Mouse (Mus musculus) A20 (cell line): ENCODE measurements around the gene Zbtb8os.
"Not testable (repeated sequence)": the region's sequence is repeated elsewhere in the genome, so short reads cannot be mapped to it uniquely, and the experiment has no call there.

Source experiments
- DNase-seq: peaks from one replicate; pipeline ENCODE4 v3.0.0-alpha.2; 2011; ENCODE audit warnings: low read depth, low spot score

The Zbtb8os gene

DNA sequence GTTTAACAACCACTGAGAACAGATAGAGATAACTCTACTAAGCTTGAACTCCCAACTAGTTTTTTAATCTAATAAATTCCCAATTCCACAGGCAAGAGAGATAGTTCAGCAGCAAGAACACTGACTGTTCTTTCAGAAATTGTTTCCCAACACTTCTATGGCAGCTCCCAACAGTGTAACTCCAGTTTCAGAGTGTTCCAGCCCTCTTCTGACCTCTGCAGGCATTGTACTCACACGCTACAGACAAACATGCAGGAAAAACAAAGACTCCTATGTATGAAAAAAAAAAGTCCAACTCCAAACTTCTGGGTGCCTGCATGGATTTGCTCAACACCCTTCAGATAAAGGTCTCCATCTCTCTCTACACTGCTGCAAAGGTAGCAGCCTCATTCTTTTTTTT, 2.6 kb upstream of the Zbtb8os start:
- DNase-seq: no peak

DNA sequence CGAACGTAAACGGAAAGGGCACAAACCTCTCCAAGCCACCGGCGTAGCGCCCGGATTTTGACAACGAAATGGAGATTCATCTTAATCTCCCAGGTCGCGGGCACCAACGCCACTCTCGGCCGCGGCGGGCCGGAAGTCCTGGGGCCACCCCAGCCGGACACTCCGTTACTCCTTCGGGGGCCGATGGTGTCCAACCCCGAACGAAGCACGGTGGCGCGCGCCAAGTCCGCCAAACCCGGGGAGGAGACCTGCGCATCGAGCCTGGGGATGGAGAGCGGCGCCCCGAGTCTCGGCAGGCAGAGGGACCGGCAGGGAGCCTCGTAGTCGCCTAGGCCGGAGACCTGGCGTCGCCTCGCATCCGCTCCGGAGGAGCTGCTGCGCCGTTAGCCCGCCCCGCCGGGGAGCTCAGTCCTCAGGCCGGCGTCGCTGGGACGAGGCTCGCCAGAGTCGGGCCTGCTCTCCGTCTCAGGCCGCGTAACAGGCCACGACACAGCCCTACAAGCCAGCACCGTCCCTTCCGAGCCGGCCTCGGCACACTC, 749 bp upstream of the Zbtb8os start:
- DNase-seq: no peak

DNA sequence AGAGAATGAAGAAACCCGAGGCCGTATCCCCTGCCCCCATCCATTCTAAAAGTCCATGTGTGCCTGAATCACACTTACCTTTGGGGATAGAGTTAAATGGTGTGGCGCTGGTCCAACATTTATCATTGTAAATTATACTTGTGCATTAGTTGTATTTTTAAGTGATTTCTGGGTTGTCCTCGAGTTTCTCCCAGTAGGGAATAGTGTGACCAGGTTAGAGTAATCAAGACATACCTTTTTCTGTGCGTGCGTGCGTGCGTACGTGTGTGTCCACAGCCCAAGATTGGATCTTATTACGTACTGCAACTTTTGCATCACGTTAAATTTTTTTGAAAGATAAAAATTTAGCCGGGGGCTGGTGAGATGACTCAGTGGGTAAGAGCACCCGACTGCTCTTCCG, 796 bp downstream of the Zbtb8os start:
- peak; percentile 71 for DNase-seq

DNA sequence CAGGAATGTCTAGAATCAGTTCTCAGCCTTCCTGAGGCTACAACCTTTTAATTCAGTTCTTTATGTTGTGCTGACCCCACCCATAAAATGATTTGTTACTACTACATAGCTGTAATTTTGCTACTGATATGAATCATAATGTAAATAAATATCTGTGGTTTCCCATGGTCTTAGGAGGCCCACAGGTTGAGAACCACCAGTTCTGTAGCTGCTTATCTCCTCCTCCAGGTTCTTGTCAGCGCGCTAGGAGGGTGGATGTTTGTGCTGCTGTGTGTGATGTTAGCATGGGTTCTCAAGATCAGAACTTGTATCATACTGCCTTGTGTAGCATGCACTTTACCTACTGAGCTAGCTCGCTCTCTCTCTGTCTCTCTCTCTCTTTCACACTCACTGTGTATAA, 4.2 kb downstream of the Zbtb8os start:
- DNase-seq: no peak

DNA sequence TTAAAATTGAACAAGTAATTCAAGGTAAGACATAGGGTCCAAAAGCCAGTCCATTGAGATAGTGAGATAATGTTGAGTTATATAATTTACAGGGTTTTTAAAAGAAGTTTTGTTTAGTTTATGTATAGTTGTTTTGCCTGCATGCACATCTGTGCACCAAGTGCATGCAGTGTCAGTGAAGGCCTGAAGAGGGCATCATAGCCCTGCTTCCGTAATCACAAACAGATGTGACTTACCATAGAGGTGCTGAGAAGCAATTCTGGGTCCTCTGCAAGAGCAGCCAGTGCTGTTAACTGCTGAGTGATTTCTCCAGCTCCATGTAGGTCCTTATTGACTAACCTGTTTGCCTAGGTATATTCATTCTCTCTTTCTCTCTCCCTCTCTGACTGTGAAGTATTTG, 6.4 kb downstream of the Zbtb8os start:
- DNase-seq: peak; percentile 41

DNA sequence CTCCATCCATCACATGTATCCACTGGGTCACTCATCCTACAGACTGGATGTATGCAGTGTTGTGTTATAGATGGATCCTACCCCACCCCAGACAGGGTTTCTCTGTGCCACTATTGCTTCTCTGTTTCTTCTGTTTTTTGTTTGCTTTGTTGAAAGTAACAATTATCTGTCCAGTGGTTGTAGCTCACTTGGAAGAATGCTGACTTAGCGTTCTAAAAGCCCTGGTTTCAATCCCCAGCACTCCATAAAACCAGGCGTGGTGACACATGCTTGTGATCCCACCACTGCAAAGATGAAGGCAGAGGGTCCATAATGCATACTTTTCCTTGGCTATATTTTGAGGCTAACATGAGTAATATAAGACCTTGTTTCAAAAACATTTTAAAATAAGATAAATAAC, 7.2 kb downstream of the Zbtb8os start:
- no peak for DNase-seq

DNA sequence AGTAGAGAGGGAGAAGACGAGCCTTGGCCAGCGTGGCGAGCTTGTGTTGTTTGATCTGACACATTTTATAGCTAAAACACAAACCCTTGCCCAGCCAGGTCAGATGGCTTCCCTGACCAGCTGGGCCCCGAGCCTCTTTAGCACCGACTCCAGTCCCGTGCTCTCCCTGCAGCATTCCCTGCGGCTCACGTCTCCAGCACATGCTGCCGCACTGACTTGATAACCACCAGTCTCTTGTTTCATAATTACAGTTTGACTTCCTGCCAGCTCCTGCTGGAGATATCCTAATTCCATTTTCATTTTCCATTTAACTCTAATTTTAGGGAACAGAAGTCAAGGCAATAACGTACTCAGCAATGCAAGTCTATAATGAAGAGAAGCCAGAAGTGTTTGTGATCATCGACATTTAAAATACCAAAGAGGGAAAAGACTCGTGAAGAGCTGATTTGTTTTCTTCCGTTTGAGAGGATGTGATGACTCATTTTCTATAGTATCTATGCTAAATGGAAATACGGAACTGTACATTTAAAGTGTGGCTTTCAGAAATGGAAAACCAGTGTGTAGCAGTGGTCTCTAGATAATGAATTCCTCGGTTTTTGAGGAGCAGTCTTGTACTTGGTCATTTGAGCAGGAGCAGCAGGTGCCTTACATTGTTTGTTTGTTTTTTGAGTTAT, 11.1 kb downstream of the Zbtb8os start:
- no peak for DNase-seq

DNA sequence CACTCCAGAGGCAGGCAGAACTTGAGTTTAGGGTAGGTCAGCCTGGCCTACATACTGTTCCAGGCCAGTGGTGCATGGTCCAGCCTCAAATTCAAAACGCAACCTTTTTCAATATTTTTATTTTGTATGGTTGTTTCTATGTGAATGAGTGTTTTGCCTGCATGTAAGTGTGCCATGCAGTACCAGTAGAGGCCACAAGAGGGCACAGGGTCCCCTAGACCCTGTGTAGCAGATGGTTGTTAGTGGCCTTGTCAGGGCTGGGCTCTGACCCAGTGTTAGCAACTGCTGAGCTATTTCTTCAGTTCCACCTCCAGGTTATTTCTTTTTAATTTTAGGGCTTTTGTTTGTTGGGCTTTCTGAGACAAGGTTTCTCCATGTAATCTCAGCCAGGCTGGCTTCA, 15.1 kb downstream of the Zbtb8os start:
- DNase-seq: peak; percentile 80

DNA sequence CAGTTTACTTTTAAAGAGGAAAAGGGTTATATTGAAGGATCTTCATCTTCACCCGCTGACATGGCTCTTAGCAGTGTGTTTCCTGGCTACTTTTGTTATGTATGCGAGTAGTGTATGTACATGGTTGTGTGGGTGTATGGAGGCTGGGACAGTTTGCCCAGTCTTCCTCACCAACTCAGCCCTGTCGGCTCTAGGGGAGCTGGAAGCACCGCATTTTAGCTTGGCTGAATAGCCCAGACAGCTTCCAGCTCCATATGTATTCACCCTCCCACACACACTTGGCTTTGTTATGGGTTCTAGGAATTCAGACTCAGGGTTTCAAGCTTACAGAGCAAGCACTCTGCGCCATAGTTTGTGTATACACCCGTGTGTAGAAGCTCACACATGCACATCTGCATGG, 15.6 kb downstream of the Zbtb8os start:
- DNase-seq: no peak

DNA sequence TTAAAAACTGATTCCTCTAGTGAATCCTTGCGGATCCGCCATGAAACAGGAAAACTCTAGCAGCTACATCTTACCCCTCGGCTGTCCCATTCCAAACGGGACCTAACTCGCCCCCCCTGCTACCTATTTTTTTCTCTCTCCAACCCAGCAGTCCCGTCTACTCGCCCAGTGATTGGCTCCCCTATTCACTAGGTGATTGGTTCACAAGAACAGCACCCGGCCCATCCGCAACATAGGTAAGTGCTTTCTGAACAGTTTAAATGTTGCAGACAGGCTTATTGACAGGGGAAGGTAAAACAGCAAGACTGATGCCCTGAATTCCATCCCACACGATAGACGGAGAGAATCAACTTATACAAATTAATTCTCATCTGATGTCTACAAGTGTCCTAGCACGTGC, 17.7 kb downstream of the Zbtb8os start:
- DNase-seq: no peak

DNA sequence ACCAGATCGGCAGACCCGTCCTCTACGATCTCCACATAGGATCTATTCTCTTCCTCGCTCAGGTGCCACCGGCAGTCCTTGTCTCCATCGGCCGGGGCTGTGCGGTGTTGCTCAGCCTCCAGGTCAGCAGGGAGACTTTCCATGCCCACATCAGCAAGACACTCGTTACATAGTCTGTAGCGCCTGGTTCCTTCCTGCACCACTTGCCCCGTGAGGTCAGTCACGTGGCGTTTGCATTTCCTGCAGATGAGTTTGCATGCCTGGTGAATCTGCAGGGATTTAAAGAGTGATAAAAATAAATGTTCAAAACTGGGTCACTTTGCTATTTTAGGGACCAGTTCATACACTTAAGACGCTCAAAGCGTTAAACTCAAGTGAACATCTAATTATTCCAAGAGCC, 18.7 kb downstream of the Zbtb8os start:
- peak; percentile 54 for DNase-seq

DNA sequence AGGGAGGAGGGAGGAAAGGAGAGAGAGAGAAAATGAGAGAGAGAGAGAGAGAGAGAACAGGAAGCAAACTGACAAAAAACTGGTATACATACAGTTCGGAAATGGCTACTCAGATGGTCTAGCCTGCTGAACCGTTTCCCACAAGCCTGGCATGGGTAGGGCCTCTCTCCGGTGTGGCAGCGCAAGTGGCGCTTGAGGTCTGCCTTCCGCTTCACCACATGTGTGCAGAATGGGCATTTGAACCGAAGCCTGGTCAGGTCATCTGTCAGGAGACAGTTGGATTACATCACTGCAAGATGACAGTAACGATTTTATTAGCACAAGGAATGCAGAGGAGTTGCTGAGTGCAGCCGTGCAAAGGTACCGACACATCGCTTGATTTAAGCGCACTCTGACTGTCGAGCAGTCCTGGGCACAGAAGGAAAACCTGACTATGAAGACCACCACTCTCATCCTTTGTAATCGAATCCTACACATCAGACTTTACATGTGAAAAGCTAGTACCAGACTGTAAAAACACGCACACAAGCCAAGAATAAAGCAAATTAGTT, 22.2 kb downstream of the Zbtb8os start:
- no peak for DNase-seq

DNA sequence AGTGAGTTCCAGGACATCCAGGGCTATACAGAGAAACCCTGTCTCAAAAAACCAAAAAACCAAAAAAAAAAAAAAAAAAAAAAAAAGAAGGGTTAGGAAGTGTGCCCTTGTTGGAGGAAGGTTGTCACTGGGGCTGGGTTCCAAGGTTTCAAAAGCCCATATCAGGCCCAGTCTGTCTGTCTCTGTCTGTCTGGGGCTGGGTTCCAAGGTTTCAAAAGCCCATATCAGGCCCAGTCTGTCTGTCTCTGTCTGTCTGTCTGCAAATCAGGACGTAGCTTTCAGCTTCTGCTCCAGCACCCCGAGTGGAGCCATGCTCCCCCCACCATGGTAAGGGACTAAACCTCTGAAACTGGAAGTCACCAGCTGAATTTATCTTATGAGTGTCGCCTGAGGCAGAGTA, 26.7 kb downstream of the Zbtb8os start:
- DNase-seq: not testable (repeated sequence)

DNA sequence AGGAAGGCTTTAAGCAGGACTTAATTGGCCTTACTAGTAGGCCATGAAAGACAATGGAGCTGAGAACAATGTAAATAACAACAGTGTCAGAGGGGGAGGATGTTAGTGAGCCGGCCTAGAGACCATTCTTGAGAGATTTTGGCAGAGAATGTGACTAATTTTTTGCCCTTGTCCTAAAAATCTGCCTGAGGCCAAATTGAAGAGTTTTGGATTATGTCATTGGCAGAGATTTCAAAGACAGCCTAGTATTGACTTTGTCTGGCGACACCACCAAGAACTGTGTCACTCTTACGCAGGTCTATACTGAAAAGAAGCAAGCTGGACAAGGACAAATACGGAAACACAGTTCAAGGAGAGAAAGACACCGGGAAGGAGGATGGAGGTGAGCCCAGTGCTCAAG, 27.3 kb downstream of the Zbtb8os start:
- no peak for DNase-seq

DNA sequence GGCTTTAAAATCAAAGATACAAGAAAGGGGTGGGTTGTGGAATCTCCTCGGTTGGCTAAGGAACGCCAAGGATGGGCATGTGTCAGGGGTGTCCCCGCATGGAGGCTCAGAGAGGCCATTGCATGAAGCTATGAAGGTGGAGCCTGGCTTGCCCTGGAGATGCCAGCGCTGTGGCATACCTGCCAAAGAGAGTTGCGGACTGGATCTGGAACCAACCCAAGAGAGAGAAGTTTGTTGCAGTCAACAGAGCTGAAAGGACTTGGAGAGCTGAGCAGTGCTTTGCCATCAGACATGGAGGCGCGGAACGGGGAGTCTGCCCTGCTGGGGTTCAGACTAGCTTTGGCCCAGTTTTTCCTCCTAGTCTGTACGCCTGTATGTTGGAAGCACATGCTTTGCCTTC, 28.0 kb downstream of the Zbtb8os start:
- DNase-seq: no peak

DNA sequence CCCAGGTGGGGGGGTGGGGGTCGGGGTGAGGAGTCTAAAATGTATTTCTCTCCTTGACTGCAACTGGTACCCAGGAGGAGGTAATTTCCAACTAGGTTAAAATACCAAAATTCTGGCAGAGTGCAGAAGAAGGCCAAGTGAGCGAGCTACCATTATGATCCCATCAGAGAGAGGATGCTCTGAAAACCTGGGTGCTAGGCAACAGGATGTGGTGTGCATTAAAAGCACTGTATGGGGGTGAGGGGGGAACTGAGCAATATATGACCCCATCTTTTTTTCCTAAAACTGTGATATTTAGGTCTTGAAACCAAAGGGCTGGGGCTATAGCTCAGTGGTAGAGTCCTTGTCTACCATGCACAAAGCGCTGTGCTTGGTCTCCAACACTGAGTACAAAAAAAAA, 28.9 kb downstream of the Zbtb8os start:
- DNase-seq: no peak

DNA sequence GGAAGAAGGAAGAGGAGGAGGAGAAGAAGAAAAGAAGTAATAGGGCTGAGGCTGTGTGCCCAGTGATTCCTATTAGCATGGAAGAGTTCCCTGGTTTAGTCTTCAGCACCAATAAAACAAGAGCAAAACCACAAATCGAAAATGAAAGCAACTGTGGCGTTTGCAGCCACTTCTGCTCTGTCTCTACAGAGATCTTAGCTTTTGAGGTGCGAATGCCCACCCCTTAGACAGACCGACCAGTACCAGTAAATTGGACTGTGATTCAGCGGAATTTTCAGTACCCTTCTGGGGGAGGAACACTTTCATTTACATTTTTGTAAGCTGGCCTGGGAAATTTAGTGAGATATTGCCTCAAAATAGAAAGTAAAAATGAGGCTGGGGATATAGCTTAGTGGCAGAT, 29.7 kb downstream of the Zbtb8os start:
- DNase-seq: peak; percentile 73

DNA sequence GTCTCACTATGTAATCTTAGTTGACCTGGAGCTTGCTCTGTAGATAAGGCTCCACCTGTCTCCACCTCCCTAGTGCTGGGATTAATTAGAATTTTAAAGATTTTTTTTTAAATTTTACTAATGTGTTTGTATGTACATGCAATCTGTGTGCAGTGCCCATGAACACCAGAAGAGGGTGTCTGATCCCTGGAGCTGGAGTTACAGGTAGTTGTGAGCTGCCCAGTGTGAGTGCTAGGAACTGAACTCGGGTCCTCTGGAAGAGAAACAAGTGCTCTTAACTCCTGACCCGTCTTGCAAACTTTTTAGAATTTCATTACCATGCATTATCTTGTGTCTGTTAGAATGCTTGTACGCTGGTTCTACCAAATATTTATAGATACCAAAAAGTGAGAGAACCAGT, 35.9 kb downstream of the Zbtb8os start:
- DNase-seq: no peak

DNA sequence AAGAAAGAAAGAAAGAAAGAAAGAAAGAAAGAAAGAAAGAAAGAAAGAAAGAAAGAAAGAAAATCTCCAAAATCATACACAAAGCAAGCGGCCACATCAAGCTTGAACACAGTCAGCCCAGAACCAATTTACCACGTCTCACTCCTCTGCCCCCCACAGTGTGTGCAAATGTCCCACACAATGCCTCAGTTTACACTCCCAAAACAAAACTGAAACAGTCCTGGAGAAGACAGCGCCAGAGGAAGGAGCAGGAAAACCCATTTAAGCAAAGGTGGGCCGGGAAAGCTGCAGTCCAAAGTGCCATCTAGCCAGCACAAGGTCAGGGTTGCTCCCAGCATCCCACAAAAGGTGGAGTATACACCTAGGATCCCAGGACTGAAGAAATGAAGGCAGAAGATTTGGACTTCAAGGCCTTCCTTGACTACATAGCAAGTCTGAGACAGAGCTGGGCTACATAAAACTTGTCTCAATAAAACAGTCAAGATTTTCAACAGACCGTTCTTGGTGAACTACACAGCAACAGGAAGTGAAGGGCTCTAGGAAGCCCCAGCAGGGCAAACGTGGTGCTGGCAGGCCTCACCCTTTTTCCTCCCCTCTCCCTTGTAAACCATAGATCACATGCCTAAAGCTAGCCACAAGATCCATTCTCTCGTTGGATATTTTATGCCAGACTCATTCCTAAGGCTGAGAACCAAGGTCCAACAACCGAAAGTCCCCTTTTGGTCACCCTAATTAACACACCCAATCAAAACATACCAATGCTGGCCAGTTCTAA, 37.9 kb downstream of the Zbtb8os start:
- DNase-seq: no peak

DNA sequence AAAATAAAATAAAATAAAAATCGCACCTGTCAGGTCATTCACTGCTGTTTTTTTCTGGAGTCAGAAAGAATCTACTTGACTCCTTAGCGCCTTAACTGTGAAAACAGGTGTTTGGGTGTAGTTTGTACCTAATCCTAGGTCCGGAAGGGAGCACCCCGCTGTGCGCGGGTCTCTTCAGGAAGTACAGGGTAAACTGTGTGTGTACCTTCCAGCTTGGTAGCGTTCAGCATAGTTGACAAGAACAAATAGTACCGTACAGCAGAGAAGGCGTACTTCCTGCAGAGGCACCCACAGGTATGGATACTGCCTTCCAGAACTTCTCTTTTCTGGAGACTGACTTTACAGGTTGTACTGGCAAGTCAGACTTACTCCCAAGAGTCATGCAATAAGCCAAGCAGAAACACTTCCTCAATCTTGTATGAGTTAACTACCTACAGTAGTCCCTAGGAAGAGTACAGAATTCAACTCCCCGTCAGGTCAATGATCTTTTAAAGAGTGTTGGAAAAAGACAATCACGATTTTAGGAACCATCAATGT, 38.8 kb downstream of the Zbtb8os start:
- DNase-seq: no peak

DNA sequence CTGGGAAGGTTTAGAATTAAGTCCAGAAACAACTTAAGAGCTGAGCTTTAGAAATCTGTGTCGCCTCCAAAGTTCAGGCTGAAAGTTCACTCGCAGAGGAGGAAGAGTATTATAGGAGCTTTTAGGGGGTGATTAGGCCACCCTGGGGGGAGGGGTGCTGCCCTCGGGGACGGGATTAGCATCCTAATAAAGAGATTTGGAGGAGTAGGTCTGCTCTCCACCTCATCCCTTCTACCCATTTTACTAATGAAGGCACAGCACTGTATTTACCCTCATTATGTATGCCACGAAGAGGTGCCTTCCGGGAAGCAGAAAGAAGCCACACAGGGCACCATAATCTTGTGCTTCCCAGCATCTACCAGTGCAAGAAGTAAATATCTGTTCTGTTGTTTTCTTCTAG, 39.5 kb downstream of the Zbtb8os start:
- DNase-seq: no peak

DNA sequence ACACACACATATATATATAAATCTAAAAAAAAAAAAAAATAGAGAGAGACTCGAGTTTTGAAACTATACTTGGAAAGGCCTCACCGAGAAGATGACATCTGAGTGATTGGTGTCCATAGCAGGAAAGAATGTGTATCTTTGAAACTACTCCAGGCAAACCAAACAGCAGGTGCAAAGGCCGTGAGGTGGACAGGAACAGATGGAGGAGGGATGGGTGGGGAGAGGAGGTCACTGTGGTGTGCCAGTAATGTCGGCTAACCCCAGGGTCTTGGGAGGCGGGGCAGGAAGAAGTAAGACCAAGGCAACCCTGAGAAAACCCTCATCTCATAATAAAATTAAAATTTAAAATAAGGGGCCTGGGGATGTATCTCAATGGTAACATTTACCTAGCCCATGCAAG, 40.3 kb downstream of the Zbtb8os start:
- DNase-seq: no peak
